Mouse (Mus musculus): ENCODE data around the gene Barx2. TPM values are rescaled to one million over a fixed set of nuclear protein-coding genes. Genes with fewer than 3 reads are reported as not detected.
A peak's percentile ranks its signal among the peaks of the same experiment; 100 is the strongest.

The Barx2 gene
- polyA plus RNA-seq, 1 experiment from 2014 or later: 1.0 TPM

GRCm38 (mm10) chr9:31875556-31875955, 37.7 kb downstream of the Barx2 start:
- H3K4me3 ChIP-seq (ENCODE audit: low read depth, low read length): no peak overlapping the region
- no peaks in the 10 kb centered on the region for H3K36me3 ChIP-seq (ENCODE audit: control insufficient read depth, insufficient read depth, low read length)
- H3K27ac ChIP-seq (replicated peaks; ENCODE audit: low read depth, low read length): no peak overlapping the region
- H3K4me2 ChIP-seq (ENCODE audit: low read depth, severe bottlenecking): no peak overlapping the region
- DNase-seq (ENCODE audit: low spot score): no peak
- no peaks in the 10 kb centered on the region for H3K9me3 ChIP-seq (ENCODE audit: control insufficient read depth, low read length)
- no peak overlapping the region for H3K9ac ChIP-seq (ENCODE audit: low read length)
- ATAC-seq (ENCODE audit: insufficient number of reproducible peaks, low FRiP score, low TSS enrichment, low read depth): no peak
- 85% methylated on average over 3 of the region's 3 CpGs for WGBS
- H3K27me3 ChIP-seq (ENCODE audit: control insufficient read depth, insufficient read depth, low read length): no peaks in the 10 kb centered on the region
- 0 out of 2 replicates have a peak, but pooled peaks cover 2% of the 10 kb centered on the region for H3K4me1 ChIP-seq (ENCODE audit: control insufficient read depth, insufficient read depth, low read length)

- no peak for ATAC-seq (ENCODE audit: insufficient number of reproducible peaks, low FRiP score, low TSS enrichment, low read depth)
- Histone ChIP-seq H3K4me1 (ENCODE audit: control insufficient read depth, insufficient read depth, low read length) (0 out of 2 replicates have a peak, but pooled peaks cover 2% of the 10 kb centered on the region), H3K36me3 (ENCODE audit: control insufficient read depth, insufficient read depth, low read length) (no peaks in the 10 kb centered on the region), H3K4me3 (ENCODE audit: low read depth, low read length) (no peak overlapping the region), H3K9ac (ENCODE audit: low read length) (no peak overlapping the region), H3K4me2 (ENCODE audit: low read depth, severe bottlenecking) (no peak overlapping the region), H3K27ac (replicated peaks; ENCODE audit: low read depth, low read length) (no peak overlapping the region), H3K9me3 (ENCODE audit: control insufficient read depth, low read length) (no peaks in the 10 kb centered on the region), H3K27me3 (ENCODE audit: control insufficient read depth, insufficient read depth, low read length) (no peaks in the 10 kb centered on the region)
- DNase-seq (ENCODE audit: low spot score): no peak
- WGBS: 86% methylated on average over 3 of the region's 3 CpGs
Measured at GRCm38 (mm10) chr9:31874236-31874635, 39.0 kb downstream of the Barx2 start.

- H3K9ac ChIP-seq (ENCODE audit: low read length): no peak overlapping the region
- ATAC-seq (ENCODE audit: insufficient number of reproducible peaks, low FRiP score, low TSS enrichment, low read depth): no peak
- H3K9me3 ChIP-seq (ENCODE audit: control insufficient read depth, low read length): no peaks in the 10 kb centered on the region
- no peak overlapping the region for H3K27ac ChIP-seq (replicated peaks; ENCODE audit: low read depth, low read length)
- H3K4me3 ChIP-seq (ENCODE audit: low read depth, low read length): no peak overlapping the region
- no peak for DNase-seq (ENCODE audit: low spot score)
- H3K4me1 ChIP-seq (ENCODE audit: control insufficient read depth, insufficient read depth, low read length): 0 out of 2 replicates have a peak, but pooled peaks cover 2% of the 10 kb centered on the region
- no peaks in the 10 kb centered on the region for H3K27me3 ChIP-seq (ENCODE audit: control insufficient read depth, insufficient read depth, low read length)
- H3K4me2 ChIP-seq (ENCODE audit: low read depth, severe bottlenecking): no peak overlapping the region
- 25% methylated on average over 4 of the region's 4 CpGs for WGBS
- no peaks in the 10 kb centered on the region for H3K36me3 ChIP-seq (ENCODE audit: control insufficient read depth, insufficient read depth, low read length)
Measured at GRCm38 (mm10) chr9:31871410-31871809, 41.9 kb downstream of the Barx2 start.

GRCm38 (mm10) chr9:31868823-31869460, 44.3 kb downstream of the Barx2 start:
- Histone ChIP-seq H3K4me1 (ENCODE audit: control insufficient read depth, insufficient read depth, low read length) (0 out of 2 replicates have a peak, but pooled peaks cover 2% of the 10 kb centered on the region), H3K36me3 (ENCODE audit: control insufficient read depth, insufficient read depth, low read length) (no peaks in the 10 kb centered on the region), H3K9me3 (ENCODE audit: control insufficient read depth, low read length) (no peaks in the 10 kb centered on the region), H3K4me3 (ENCODE audit: low read depth, low read length) (no peak overlapping the region), H3K9ac (ENCODE audit: low read length) (no peak overlapping the region), H3K4me2 (ENCODE audit: low read depth, severe bottlenecking) (no peak overlapping the region), H3K27ac (replicated peaks; ENCODE audit: low read depth, low read length) (no peak overlapping the region), H3K27me3 (ENCODE audit: control insufficient read depth, insufficient read depth, low read length) (no peaks in the 10 kb centered on the region)
- DNase-seq (ENCODE audit: low spot score) (no peak), ATAC-seq (ENCODE audit: insufficient number of reproducible peaks, low FRiP score, low TSS enrichment, low read depth) (no peak)
- WGBS: 78% methylated on average over 2 of the region's 2 CpGs

GRCm38 (mm10) chr9:31863830-31864229, 49.4 kb downstream of the Barx2 start:
- H3K27me3 ChIP-seq (ENCODE audit: control insufficient read depth, insufficient read depth, low read length): no peaks in the 10 kb centered on the region
- no peak overlapping the region for H3K4me3 ChIP-seq (ENCODE audit: low read depth, low read length)
- H3K9me3 ChIP-seq (ENCODE audit: control insufficient read depth, low read length): no peaks in the 10 kb centered on the region
- no peak for DNase-seq (ENCODE audit: low spot score)
- no peak overlapping the region for H3K27ac ChIP-seq (replicated peaks; ENCODE audit: low read depth, low read length)
- H3K4me1 ChIP-seq (ENCODE audit: control insufficient read depth, insufficient read depth, low read length): no peaks in the 10 kb centered on the region; the same call in 1 of the 2 replicates
- H3K9ac ChIP-seq (ENCODE audit: low read length): no peak overlapping the region
- no peak for ATAC-seq (ENCODE audit: insufficient number of reproducible peaks, low FRiP score, low TSS enrichment, low read depth)
- WGBS: 87% methylated on average over 6 of the region's 6 CpGs
- no peak overlapping the region for H3K4me2 ChIP-seq (ENCODE audit: low read depth, severe bottlenecking)
- no peaks in the 10 kb centered on the region for H3K36me3 ChIP-seq (ENCODE audit: control insufficient read depth, insufficient read depth, low read length)

GRCm38 (mm10) chr9:31859446-31859845, 53.8 kb downstream of the Barx2 start:
- H3K4me3 ChIP-seq (ENCODE audit: low read depth, low read length): no peak overlapping the region
- 51% methylated on average over 5 of the region's 5 CpGs for WGBS
- no peak overlapping the region for H3K27ac ChIP-seq (replicated peaks; ENCODE audit: low read depth, low read length)
- DNase-seq (ENCODE audit: low spot score) (no peak), ATAC-seq (ENCODE audit: insufficient number of reproducible peaks, low FRiP score, low TSS enrichment, low read depth) (no peak)
- no peaks in the 10 kb centered on the region; the same call in 1 of the 2 replicates for H3K4me1 ChIP-seq (ENCODE audit: control insufficient read depth, insufficient read depth, low read length)
- no peak overlapping the region for H3K9ac ChIP-seq (ENCODE audit: low read length)
- H3K9me3 ChIP-seq (ENCODE audit: control insufficient read depth, low read length): no peaks in the 10 kb centered on the region
- no peaks in the 10 kb centered on the region for H3K36me3 ChIP-seq (ENCODE audit: control insufficient read depth, insufficient read depth, low read length)
- no peaks in the 10 kb centered on the region for H3K27me3 ChIP-seq (ENCODE audit: control insufficient read depth, insufficient read depth, low read length)
- no peak overlapping the region for H3K4me2 ChIP-seq (ENCODE audit: low read depth, severe bottlenecking)

- no peaks in the 10 kb centered on the region for H3K9me3 ChIP-seq (ENCODE audit: control insufficient read depth, low read length)
- no peak overlapping the region for H3K27ac ChIP-seq (replicated peaks; ENCODE audit: low read depth, low read length)
- no peaks in the 10 kb centered on the region for H3K27me3 ChIP-seq (ENCODE audit: control insufficient read depth, insufficient read depth, low read length)
- ATAC-seq (ENCODE audit: insufficient number of reproducible peaks, low FRiP score, low TSS enrichment, low read depth) (peak; percentile 51; the same call in 1 of the 2 replicates), DNase-seq (ENCODE audit: low spot score) (peak; percentile 78)
- no peak overlapping the region for H3K9ac ChIP-seq (ENCODE audit: low read length)
- H3K4me1 ChIP-seq (ENCODE audit: control insufficient read depth, insufficient read depth, low read length): no peaks in the 10 kb centered on the region; the same call in 1 of the 2 replicates
- no peak overlapping the region for H3K4me3 ChIP-seq (ENCODE audit: low read depth, low read length)
- whole genome bisulfite sequencing: 7% methylated on average over 20 of the region's 20 CpGs
- H3K4me2 ChIP-seq (ENCODE audit: low read depth, severe bottlenecking): peak overlapping the region; percentile 34; the same call in 1 of the 2 replicates
- H3K36me3 ChIP-seq (ENCODE audit: control insufficient read depth, insufficient read depth, low read length): no peaks in the 10 kb centered on the region
Measured at GRCm38 (mm10) chr9:31858720-31859340, 54.4 kb downstream of the Barx2 start.

- H3K36me3 ChIP-seq (ENCODE audit: control insufficient read depth, insufficient read depth, low read length): no peaks in the 10 kb centered on the region
- DNase-seq (ENCODE audit: low spot score) (no peak), ATAC-seq (ENCODE audit: insufficient number of reproducible peaks, low FRiP score, low TSS enrichment, low read depth) (no peak)
- WGBS: 83% methylated on average over 1 of the region's 1 CpGs
- no peaks in the 10 kb centered on the region; the same call in 1 of the 2 replicates for H3K4me1 ChIP-seq (ENCODE audit: control insufficient read depth, insufficient read depth, low read length)
- no peak overlapping the region for H3K9ac ChIP-seq (ENCODE audit: low read length)
- no peak overlapping the region for H3K4me3 ChIP-seq (ENCODE audit: low read depth, low read length)
- H3K4me2 ChIP-seq (ENCODE audit: low read depth, severe bottlenecking): no peak overlapping the region
- no peaks in the 10 kb centered on the region for H3K27me3 ChIP-seq (ENCODE audit: control insufficient read depth, insufficient read depth, low read length)
- H3K27ac ChIP-seq (replicated peaks; ENCODE audit: low read depth, low read length): no peak overlapping the region
- no peaks in the 10 kb centered on the region for H3K9me3 ChIP-seq (ENCODE audit: control insufficient read depth, low read length)
Measured at GRCm38 (mm10) chr9:31857512-31857911, 55.8 kb downstream of the Barx2 start.

All from limb, embryonic 11.5 days (tissue).